Mouse (Mus musculus) brown adipose tissue, adult 24 weeks (tissue): ENCODE measurements around the gene Atxn7l1. TPM values are rescaled to one million over a fixed set of nuclear protein-coding genes. Genes with fewer than 3 reads are reported as not detected.

Experiments used
- H3K27ac ChIP-seq: fragments of 200-500 bp; replicated peaks from 2 replicates; pipeline ENCODE4 v1.5.1; 2012; ENCODE audit warnings: low read depth, mild to moderate bottlenecking, low read length
- H3K4me1 ChIP-seq: fragments of 200-500 bp; 2 replicates; pipeline ENCODE4 v1.6.1; 2012; ENCODE audit warnings: low read length, mixed read lengths; ENCODE audit not compliant: control insufficient read depth, insufficient read depth, insufficient read length
- H3K4me3 ChIP-seq: fragments of 200-500 bp; 2 replicates; pipeline ENCODE4 v1.5.1; 2012; ENCODE audit warnings: low read depth, mild to moderate bottlenecking, low read length, moderate library complexity; ENCODE audit not compliant: insufficient read depth
- polyA plus RNA-seq: library from polyadenylated mRNA; stranded (reverse); fragments of >200 nt; gene quantifications from 2 replicates; pipeline ENCODE4 v1.2.4, GENCODE M21; 2012; ENCODE audit not compliant: missing spikeins, insufficient read depth, insufficient read length

The Atxn7l1 gene
- polyA plus RNA-seq, 1 experiment = 22.9 TPM

- Histone ChIP-seq H3K27ac (no peak overlapping the region), H3K4me3 (no peak overlapping the region), H3K4me1 (no peaks in the 10 kb centered on the region)
Observed at GRCm38 (mm10) chr12:33388842-33389241, 241.3 kb downstream of the Atxn7l1 start.

DNA sequence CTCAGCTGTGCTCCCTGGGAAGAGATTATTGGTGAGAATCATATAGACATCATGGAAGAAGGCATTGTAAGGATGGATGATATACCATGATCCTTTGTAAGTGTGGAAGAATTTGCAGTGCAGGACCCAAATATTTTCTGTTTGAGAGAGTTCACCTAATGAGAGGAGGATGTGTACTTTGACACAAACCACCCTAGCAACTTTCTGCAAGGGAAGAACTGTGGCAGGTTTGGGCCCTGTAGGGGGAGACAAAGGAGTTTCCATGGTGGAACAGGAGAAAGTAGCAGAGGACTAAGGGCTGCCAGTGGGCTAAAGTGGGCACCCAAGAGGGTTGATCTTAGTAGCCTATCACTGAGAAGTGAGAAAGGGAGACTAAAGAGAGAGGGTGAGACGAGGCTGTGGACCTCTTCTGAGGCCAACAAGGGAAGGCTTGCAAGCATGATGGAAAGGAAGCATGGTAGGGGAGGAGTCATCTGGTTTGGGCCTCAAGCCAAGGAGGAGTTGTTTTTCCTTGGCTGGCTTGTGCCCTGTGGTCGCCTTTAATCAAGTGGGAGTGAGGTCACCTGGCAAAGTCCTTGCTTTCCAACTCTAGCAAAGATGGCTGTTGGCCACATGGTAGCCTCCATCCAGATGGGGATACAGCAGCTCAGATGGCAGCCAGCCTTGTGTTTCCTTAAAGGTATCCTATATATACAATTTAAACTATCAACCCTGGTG, 243.5 kb downstream of the Atxn7l1 start:
- peaks cover 3% of the 10 kb centered on the region; the same call in 1 of the 2 replicates for H3K4me1 ChIP-seq
- H3K4me3 ChIP-seq = no peak overlapping the region
- H3K27ac ChIP-seq = no peak overlapping the region

DNA sequence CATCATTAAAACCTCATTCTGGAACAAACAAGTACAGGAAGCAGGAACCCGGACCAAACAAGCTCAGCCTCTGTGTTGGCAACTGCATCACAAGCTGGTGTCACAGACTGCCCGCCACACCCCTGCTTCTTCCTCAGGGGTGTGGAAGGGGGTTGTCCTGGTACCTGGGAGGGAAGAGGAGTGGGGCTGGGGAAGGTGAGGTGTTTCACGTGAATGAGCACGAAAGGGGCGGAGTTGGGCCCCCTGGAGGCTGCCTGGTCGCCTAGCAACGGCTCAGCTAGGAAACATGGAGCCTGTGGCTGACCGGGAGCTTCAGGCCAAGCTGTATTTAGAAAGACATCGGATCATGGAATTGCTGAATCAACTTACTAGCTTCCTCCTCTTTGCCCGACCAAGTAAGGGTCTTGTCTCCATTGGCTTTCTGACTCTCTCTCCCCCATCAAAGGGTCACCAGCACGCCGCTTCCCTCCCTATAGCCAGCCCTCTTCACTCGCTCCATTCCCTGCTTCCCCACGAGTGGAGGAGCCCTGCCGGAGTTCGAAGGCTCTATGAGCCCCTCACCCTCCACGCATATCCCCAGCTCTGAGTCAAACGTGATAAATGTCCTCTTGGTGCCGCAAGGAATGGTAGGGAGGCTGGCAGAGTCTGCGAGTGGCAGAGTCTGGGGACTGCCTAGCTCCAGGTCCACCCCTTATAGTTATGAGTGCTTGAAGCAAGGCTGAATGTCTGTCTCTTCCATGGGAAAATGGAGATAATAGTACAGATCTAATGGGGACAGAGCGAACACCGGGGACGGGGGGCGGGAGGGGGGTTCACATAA, 247.5 kb downstream of the Atxn7l1 start, which contains the start of gene Efcab10:
TSS of gene Efcab10 (plus strand) at position 51 of the 820 bp plus-strand sequence.
- Histone ChIP-seq H3K4me3 (no peak within 1 kb of the TSS; the same call in 1 of the 2 replicates), H3K4me1 (peaks cover 3% of the 10 kb centered on the region; the same call in 1 of the 2 replicates), H3K27ac (no peak within 1 kb of the TSS)

GRCm38 (mm10) chr12:33403265-33403693, 255.8 kb downstream of the Atxn7l1 start:
- Histone ChIP-seq H3K4me1 (no peaks in the 10 kb centered on the region), H3K27ac (no peak overlapping the region), H3K4me3 (no peak overlapping the region)

DNA sequence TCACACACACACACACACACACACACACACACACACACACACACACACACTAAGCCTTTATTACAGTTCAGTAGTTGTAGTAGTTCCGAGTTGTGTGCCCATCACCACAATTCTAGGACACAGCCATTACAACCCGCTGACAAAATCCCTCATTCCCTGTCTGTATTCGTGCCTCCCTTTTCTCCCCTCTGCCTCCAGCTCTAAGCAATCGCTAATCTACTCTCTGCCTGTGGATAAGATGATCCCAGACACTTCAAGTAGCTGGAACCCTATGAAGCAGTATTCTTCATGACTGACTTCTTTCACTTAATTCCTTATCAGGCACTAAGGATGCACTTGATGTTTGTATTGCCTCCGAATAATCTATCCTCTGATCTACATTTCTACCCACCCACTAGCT, 257.5 kb downstream of the Atxn7l1 start:
- Histone ChIP-seq H3K4me1 (no peaks in the 10 kb centered on the region), H3K4me3 (no peak overlapping the region), H3K27ac (no peak overlapping the region)

DNA sequence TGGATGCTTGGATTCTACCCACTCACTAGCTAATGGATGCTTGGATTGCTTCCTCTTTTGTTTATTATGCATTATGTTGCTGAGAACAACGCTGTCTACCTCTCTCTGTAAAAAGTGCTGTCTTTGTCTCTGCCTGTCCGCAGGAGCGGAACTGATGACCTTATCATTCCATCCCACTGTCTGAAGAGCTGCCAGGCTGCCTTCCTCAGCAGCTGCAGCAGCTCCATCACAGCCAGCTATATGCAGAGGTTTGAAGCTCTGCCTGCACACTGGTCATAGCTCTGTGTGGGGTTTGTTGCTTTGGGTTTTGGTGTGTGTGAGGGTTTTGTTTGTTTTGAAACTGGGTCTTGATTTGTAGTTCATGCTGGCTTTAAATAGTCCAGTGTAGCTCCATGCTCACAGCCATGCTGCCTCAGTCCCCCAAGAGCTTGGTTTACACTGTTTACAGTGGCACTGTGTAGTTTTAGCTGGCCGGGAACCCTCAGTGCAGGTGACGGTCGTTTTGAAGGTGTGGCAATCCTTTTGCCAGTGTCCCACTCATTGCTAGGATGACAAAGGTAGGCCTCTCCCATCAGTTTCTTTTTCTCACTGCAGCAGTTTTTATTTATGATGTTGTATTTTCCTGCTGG, 258.0 kb downstream of the Atxn7l1 start:
- H3K27ac ChIP-seq = no peak overlapping the region

DNA sequence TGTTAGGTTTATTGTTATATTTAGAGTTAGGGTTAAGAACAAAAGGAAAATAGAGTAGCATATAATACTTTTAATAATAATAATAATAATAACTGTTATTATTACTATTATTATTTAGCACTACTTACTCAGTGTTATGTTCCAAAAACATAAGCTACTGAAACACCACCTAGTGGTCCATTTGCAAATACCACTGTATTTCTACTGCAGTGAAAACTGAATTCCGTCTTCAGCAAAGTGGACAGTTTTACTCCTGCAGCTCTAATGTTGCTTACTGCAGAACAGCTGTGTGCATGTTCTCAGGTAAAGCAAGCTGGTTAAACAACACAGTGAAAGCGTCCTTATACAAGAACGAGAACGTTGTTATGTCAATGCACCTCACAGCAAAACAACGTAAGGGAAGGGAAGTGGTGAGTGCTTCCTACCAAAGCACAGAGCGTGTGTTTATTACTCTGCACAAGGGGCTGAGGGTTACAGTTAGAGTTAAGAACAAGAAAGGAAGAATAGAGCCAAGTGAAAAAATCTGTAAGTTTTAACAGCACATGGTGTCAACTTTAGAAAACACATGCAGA, 264.2 kb downstream of the Atxn7l1 start:
- Histone ChIP-seq H3K4me3 (no peak overlapping the region), H3K4me1 (no peaks in the 10 kb centered on the region), H3K27ac (no peak overlapping the region)

More for the DNA sequence above, 258.0 kb downstream of the Atxn7l1 start:
- no peaks in the 10 kb centered on the region for H3K4me1 ChIP-seq
- H3K4me3 ChIP-seq = no peak overlapping the region

Other genes starting within 250 kb of the Atxn7l1 start
- gene Sypl, start 193.8 kb upstream of the Atxn7l1 start, polyA plus RNA-seq = 76.0 and 95.5 TPM in 2 replicates
- gene Cdhr3, start 54.8 kb upstream of the Atxn7l1 start, polyA plus RNA-seq = not detected in 2 replicates
- not detected in 2 replicates for gene Efcab10, start 247.2 kb downstream of the Atxn7l1 start, polyA plus RNA-seq